Mouse (Mus musculus) retina, postnatal 7 days (tissue): Measurements from ENCODE around the gene Procr.

ENCODE experiments used
- DNase-seq: peaks from one replicate; pipeline ENCODE4 v3.0.0-alpha.2; 2012; ENCODE audit warnings: low read depth, low spot score

The Procr gene

GRCm38 (mm10) chr2:155802761-155803160, 51.8 kb downstream of the Procr start:
- no peak for DNase-seq

- no peak for DNase-seq
Observed at GRCm38 (mm10) chr2:155804053-155804452, 53.1 kb downstream of the Procr start.
